Mouse (Mus musculus) left cerebral cortex, postnatal 14 days (tissue): Measurements from ENCODE around the gene Cckbr. TPM values are rescaled to one million over a fixed set of nuclear protein-coding genes. Genes with fewer than 3 reads are reported as not detected.
"Not testable (repeated sequence)": the region's sequence is repeated elsewhere in the genome, so short reads cannot be mapped to it uniquely, and the experiment has no call there.

Experiments used
- DNase-seq, 2 experiments: peaks; one replicate each; pipeline ENCODE4 v3.0.0; 2021 to 2022; ENCODE audit warnings: low spot score in 2 of 2, mixed read lengths in 1 of 2
- intact Hi-C: fragments of 180-260 bp; cut with DNase I; formaldehyde crosslinking; loops from one replicate; pipeline ENCODE4 v1.15.1; 2025
- total RNA-seq, 2 experiments: library from RNA; stranded (reverse); gene quantifications; 2 replicates each; pipeline ENCODE4 v1.2.3; 2021

The Cckbr gene
- total RNA-seq, 2 experiments from 2014 or later, result 56.6 to 62.4 TPM

- intact Hi-C loops, result no loop called here
- DNase-seq, result no peak
Measured at GRCm38 (mm10) chr7:105432058-105432457, 6.5 kb downstream of the Cckbr start.

- intact Hi-C loops, result no loop called here
- no peak for DNase-seq
Measured at GRCm38 (mm10) chr7:105433859-105434258, 8.3 kb downstream of the Cckbr start.

DNA sequence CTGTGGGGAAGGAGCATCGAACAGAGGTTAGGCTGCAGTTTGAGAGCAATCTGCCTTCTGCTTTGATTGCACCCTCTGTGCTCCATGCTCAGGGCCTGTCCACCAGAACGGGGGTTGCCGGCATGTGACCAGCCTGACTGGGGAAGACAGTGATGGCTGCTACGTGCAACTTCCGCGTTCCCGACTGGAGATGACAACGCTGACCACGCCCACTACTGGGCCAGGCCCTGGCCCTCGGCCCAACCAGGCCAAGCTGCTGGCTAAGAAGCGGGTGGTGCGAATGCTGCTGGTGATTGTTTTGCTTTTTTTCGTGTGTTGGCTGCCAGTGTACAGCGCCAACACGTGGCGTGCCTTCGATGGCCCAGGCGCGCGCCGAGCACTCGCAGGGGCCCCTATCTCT lies 9.3 kb downstream of the Cckbr start:
- DNase-seq, result no peak
- intact Hi-C loops, result no loop called here

DNA sequence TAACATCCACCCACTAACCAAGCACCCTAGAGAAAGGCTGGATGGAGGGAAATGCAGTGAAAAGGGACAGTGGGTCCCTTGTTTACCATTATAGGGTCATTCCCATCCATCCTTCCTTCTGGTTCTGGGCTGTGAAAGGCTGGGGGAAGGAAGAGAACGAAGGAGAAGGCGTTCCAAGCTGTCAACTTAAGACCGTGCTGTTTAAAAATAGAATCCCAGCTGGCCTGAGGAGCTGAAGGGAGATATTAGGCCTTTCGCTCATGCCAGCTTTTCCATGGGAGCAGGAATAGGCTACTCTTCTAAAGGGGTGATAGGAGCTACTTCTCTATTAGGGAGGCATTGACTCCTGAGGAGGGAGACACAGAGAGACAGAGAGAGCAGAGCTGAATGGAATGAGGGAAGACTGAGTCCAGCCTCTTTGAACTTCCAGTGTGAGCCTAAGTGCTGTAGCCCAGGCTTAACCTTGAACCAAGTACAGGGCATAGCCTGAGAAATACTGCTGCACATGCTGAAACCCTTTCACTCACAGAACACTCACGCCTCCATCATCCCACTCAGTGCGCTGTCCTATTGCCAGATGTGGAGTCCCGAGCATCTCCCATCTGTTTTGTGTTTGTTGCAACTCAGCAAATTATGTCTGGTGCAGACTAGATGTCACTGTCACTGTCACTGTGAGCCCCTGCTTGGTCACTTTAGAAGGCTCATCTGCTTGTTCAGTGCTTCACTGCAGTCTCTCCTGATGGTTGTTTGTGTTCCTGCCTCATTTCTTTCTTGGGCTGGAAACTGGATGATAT lies 12.6 kb downstream of the Cckbr start:
- intact Hi-C loops, result no loop called here
- peak in 1 of 2 experiments; percentile 63 for DNase-seq

DNA sequence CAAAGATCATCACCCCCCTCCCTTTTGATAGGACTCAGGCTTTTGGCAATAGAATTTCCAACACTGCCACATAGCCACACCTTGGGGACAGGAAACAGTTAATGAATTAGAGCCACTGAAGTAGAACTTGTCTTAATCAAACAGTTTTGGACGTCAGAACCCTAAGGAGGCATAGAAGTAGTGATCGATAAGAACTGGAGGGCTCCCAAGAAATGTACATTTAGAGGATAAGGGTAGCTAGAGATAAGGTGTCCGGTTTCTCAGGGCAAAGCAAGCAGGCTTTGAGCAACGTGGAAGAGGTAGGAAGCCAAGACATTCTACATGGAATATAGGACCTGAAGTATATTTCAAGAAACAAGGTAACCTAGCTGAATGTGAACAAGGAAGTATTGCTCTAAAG lies 15.9 kb downstream of the Cckbr start:
- intact Hi-C loops, result no loop called here
- DNase-seq, result no peak

DNA sequence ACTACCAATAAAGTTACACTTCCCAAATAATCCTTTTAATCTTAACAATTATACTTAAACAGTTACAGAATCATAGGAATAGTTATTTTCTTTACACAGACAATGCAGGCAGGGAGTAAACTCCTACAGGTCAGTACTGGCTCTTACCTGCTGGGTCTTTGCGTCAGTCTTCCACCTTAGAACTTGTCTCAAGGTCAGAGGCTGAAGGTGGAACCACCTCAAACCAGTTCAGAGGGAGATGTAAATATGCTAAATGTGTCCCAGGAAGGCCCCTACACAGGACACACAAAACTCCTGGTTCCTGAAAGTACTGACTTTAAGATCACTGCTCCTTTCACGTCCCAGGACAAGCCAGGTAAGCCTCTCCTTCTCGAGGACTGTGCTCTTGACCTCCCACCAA lies 19.5 kb downstream of the Cckbr start:
- intact Hi-C loops, result no loop called here
- DNase-seq, result no peak

- intact Hi-C loops, DNase-seq: not testable (repeated sequence)
Measured at GRCm38 (mm10) chr7:105453345-105453744, 27.8 kb downstream of the Cckbr start.

- intact Hi-C loops, result no loop called here
- no peak for DNase-seq
Measured at GRCm38 (mm10) chr7:105458546-105458945, 33.0 kb downstream of the Cckbr start.

DNA sequence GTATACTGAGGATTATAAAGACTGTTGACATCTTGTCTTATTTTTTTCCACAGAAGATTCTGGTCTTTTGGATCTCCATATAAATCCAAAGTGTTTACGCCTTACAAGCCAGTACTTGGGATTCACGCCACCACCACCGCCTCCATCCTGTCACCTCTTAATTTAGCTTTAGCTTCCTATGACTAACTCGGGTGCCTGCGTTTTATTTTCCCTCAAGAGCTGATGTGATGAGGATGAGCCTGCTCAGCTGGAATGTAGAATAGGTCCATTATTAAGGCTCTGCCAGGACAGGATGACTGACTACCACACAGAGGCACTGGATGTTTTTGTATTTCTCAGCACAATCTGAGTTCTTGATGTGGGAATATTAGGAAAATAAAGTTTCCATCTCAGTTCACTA lies 40.0 kb downstream of the Cckbr start:
- intact Hi-C loops, result not testable (repeated sequence)
- peak; percentile 76 to 80 for DNase-seq

GRCm38 (mm10) chr7:105472607-105473006 lies 47.1 kb downstream of the Cckbr start:
- intact Hi-C loops, result loop anchor here (2.0 kb wide), 1 partner anchor 60 kb away; no protein-coding TSS in a partner anchor
- DNase-seq, result peak in 1 of 2 experiments; percentile 56

DNA sequence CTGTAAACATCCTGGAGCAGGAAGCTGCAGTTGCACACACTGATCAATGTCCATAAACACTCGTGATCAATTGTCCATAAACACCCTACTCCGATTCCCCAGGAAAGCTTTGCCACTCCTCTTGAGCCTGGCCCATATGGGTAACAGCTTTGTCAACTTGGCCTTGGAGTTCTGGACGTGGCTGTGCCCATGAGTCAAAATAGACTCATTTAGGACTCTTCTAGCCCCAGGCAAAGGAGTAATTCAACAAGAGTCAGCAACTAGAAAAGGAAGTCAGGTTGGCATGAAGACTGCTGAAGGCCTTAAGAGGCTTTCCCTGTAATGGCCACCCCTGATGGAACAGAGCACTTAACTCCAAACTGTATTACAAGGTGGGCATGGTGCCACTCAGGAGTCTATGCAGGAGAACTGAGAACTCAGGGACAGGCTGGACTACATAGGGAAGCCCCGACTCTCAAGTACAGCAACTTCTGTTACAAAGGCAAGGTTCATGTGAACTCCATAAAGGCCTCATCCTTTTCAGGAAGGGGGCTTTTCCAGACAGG lies 49.3 kb downstream of the Cckbr start:
- DNase-seq, result no peak
- intact Hi-C loops, result loop anchor here (5.0 kb wide), 1 partner anchor 303 kb away; no protein-coding TSS in a partner anchor

GRCm38 (mm10) chr7:105475396-105475949 lies 49.9 kb downstream of the Cckbr start:
- intact Hi-C loops, result loop anchor here (5.0 kb wide), 1 partner anchor 303 kb away; no protein-coding TSS in a partner anchor
- DNase-seq, result no peak

- DNase-seq, result no peak
- intact Hi-C loops, result loop anchor here (5.0 kb wide), 1 partner anchor 305 kb away; no protein-coding TSS in a partner anchor
Measured at GRCm38 (mm10) chr7:105476683-105477432, 51.3 kb downstream of the Cckbr start.

DNA sequence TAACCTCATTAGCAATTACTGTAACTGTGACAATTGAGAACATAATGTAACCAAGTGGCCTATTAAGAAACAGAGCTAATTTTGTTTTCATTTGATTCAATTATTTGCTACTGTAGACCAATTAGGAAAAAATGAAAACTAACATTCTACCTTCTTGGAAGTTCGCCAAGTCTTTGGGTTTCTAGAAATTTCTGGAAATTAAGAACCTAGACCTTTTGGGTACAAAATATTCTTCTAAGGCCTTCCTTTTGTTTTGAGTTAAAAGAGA lies 51.8 kb downstream of the Cckbr start:
- intact Hi-C loops, result loop anchor here (5.0 kb wide), 1 partner anchor 305 kb away; no protein-coding TSS in a partner anchor
- no peak for DNase-seq

DNA sequence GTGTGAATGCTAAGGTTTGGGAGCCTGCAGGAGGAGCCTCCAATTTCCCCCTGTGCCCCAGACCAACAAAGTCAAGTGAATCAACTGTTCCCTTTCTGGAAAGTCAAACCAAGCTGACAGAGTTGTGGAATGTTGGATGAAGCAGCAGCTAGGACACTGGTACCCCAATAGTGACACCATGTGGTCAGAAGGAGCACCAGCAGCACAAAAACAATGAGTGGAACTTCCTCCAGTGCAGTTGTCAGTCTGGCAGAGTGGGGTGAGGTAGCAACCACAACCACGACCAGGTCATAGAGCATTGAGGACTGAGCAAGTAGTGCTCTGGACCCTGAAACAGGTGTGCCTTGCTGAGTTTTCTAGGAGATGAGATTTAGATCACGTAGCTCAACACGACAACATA lies 52.3 kb downstream of the Cckbr start:
- peak; percentile 73 to 78 for DNase-seq
- intact Hi-C loops, result loop anchor here (5.0 kb wide), 1 partner anchor 306 kb away; no protein-coding TSS in a partner anchor

GRCm38 (mm10) chr7:105478344-105478743 lies 52.8 kb downstream of the Cckbr start:
- no peak for DNase-seq
- intact Hi-C loops, result loop anchor here (5.0 kb wide), 1 partner anchor 306 kb away; no protein-coding TSS in a partner anchor

- intact Hi-C loops, result loop anchor here (5.0 kb wide), 1 partner anchor 307 kb away; no protein-coding TSS in a partner anchor
- DNase-seq, result no peak
Measured at GRCm38 (mm10) chr7:105479232-105479631, 53.7 kb downstream of the Cckbr start.

GRCm38 (mm10) chr7:105480081-105480480 lies 54.5 kb downstream of the Cckbr start:
- no peak for DNase-seq
- intact Hi-C loops, result loop anchor here (5.0 kb wide), 1 partner anchor 37 kb away; no protein-coding TSS in a partner anchor

DNA sequence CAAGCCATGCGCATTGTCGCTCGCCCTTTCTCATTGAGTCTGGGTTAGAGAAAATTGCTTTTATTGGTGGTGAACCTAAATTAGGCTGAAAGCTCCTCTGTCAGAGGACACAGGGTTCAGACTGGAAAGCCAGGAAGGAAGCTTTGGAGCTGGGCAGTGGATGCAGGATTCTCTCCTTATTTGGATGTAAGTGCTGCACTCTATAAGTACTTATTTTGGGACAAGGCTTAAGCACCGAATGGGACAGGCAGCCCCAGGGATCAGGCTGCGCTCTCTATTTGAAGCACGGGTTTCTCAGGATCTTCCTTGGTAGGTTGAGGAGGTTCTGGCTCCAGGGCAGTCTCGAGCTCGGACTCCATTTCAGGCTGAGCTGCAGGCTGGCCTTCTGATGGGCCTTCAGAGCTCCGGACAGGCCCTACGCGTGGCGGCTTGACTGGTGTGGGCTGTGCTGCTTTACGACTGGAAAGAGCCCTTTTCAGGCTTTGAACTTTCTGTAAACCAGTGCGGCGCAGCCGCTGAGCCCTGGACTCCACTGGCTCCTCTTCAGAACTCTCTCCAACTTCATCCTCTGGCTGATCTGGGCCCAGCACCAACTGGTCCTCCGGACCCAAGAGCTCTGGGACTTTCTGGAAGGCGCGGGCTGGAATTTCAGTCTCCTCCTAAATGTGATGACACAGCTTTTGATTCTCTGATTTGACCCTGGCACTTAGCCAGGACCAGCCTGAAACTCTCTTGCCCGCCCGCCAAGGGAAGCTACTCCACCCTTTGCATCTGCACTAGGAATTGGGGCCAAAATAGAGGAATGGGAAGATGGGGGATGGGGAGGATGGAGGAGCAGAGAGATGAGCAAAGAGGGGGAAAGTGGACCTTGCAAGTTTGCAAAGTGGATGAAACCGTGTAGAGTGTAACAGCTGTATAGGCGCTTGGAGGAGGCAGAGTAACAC lies 55.3 kb downstream of the Cckbr start:
- intact Hi-C loops, result loop anchor here (5.0 kb wide), 1 partner anchor 36 kb away; no protein-coding TSS in a partner anchor

More for the DNA sequence above, 55.3 kb downstream of the Cckbr start:
- DNase-seq, result no peak
